Mouse (Mus musculus) lung, postnatal 0 days (tissue): ENCODE measurements at regions not wholly inside any gene's neighbourhood (a gene's known extent, or its start where the extent isn't known, plus 50 kb on each side); places are given as distances from the start of the nearest gene placed in this dataset.

Experiments used
- CTCF ChIP-seq: IDR thresholded peaks from 2 replicates; pipeline ENCODE4 v1.5.1; 2016; ENCODE audit warnings: antibody characterized with exemption, mild to moderate bottlenecking
- EP300 ChIP-seq: IDR thresholded peaks from 2 replicates; pipeline ENCODE4 v1.6.1; 2016; ENCODE audit warnings: antibody characterized with exemption, mild to moderate bottlenecking, control low read depth

DNA sequence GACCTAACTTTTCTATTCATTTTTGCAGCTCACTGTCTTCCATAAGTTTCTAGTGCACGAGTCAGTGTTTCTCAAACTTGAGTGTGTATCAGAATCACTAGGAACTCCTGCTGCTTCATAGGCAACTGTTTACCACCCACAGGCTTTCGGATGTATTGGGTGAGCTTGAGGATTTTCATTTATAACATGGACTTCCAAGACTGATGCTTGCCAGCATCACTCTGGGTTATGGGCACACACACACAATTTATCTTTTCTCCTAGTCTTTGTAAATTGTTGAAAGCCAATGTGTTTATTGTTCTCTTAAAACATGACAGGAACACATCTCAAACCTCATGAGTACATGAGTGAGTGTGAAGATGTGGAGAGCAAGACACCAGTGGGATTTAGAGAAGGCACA is 137.0 kb upstream of the Ghitm start:
- TF ChIP-seq CTCF: no peak
- 0 out of 2 replicates have a peak, but pooled peaks have one; percentile 14 for TF ChIP-seq EP300
